Mouse (Mus musculus) heart, adult 2 months (tissue): Measurements from ENCODE around the gene Fam13a. TPM values are rescaled to one million over a fixed set of nuclear protein-coding genes. Genes with fewer than 3 reads are reported as not detected.

Experiments used
- DNase-seq, 2 experiments: peaks; one replicate each; pipeline ENCODE4 v3.0.0; 2021
- H3K27ac ChIP-seq: fragments of 200-600 bp; 2 replicates; pipeline ENCODE4 v1.8.1; 2022
- H3K27me3 ChIP-seq: fragments of 200-500 bp; 2 replicates; pipeline ENCODE4 v1.6.1; 2012; ENCODE audit warnings: mild to moderate bottlenecking, low read length, inconsistent platforms, mixed read lengths; ENCODE audit not compliant: control insufficient read depth, insufficient read depth
- H3K36me3 ChIP-seq: fragments of 200-500 bp; 2 replicates; pipeline ENCODE4 v1.6.1; 2012; ENCODE audit warnings: low read length, inconsistent platforms; ENCODE audit not compliant: control insufficient read depth, insufficient read depth
- H3K4me1 ChIP-seq: fragments of 200-500 bp; 2 replicates; pipeline ENCODE4 v1.6.1; 2011; ENCODE audit warnings: low read length; ENCODE audit not compliant: control insufficient read depth, insufficient read depth
- H3K4me3 ChIP-seq: fragments of 200-600 bp; 2 replicates; pipeline ENCODE4 v1.8.1; 2022
- H3K79me2 ChIP-seq: fragments of 200-500 bp; replicated peaks from 2 replicates; pipeline ENCODE4 v1.6.1; 2012; ENCODE audit warnings: mild to moderate bottlenecking, inconsistent platforms, low read length, moderate library complexity, mixed read lengths; ENCODE audit not compliant: control insufficient read depth, insufficient read depth
- H3K9ac ChIP-seq: fragments of 200-500 bp; 2 replicates; pipeline ENCODE4 v1.6.1; 2012; ENCODE audit warnings: low read depth, mild to moderate bottlenecking, control low read depth, inconsistent platforms, low read length, mixed read lengths
- CTCF ChIP-seq: fragments of 200-600 bp; IDR thresholded peaks from 2 replicates; pipeline ENCODE4 v1.8.1; 2022; ENCODE audit warnings: antibody characterized with exemption, mild to moderate bottlenecking, moderate library complexity
- EP300 ChIP-seq: fragments of 200-500 bp; IDR thresholded peaks from 2 replicates; pipeline ENCODE4 v1.6.1; 2011; ENCODE audit warnings: low read depth, low read length, control low read depth; ENCODE audit not compliant: insufficient read depth
- POLR2A ChIP-seq: fragments of 200-500 bp; IDR thresholded peaks from 2 replicates; pipeline ENCODE4 v1.6.1; 2011; ENCODE audit warnings: mild to moderate bottlenecking, low read depth, low read length, control low read depth; ENCODE audit not compliant: insufficient read depth
- WGBS: fragments of 180-500 bp; shearing (Covaris S2); methylation state at CpG from one replicate; pipeline ENCODE4 v1.1.7; 2018; 5-methylcytosine and 5-hydroxymethylcytosine counted together
- intact Hi-C: fragments of 180-260 bp; cut with DNase I; formaldehyde crosslinking; loops from one replicate; pipeline ENCODE4 v1.15.1; 2025
- polyA plus RNA-seq: library from polyadenylated mRNA; depleted of rRNA; stranded (reverse); fragments of >200 nt; gene quantifications from 2 replicates; pipeline ENCODE4 v1.2.3, GENCODE M21; 2012
- total RNA-seq, 2 experiments: library from RNA; stranded (reverse); gene quantifications; 2 replicates each; pipeline ENCODE4 v1.2.3; 2021

Fam13a gene
- total and polyA plus RNA-seq, 3 experiments: 5.1 to 26.5 (median 16.4) TPM

DNA sequence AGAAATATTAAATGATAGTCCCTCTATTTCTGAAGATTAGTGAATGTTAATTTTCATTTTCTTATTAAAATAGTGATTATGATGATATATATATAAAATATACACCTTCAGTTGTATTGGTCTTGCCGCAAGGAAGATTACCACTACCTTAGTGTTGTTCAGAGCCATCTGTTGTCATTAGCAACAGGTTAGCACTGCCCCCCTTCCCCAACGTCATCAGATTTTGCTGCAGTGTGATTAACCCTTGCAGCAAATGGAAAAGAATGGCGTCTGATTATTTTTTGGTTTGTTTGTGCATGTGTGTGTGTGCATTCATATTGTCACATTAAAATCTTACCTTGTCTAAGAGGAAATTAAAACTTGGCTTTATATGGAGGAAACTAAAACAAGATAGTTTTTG lies 119.8 kb downstream of the Fam13a start:
- H3K27me3 ChIP-seq: no peaks in the 10 kb centered on the region; the same call in 1 of the 2 replicates
- H3K4me3 ChIP-seq: no peak overlapping the region
- peaks cover 3% of the 10 kb centered on the region; the same call in 1 of the 2 replicates for H3K36me3 ChIP-seq
- H3K79me2 ChIP-seq: no peaks in the 10 kb centered on the region
- no peaks in the 10 kb centered on the region for H3K4me1 ChIP-seq
- TF ChIP-seq POLR2A (no peak), EP300 (no peak), CTCF (no peak)
- intact Hi-C loops: no loop called here
- WGBS: 76% methylated on average over 3 of the region's 3 CpGs
- no peak overlapping the region for H3K27ac ChIP-seq
- H3K9ac ChIP-seq: no peak overlapping the region
- no peak for DNase-seq

DNA sequence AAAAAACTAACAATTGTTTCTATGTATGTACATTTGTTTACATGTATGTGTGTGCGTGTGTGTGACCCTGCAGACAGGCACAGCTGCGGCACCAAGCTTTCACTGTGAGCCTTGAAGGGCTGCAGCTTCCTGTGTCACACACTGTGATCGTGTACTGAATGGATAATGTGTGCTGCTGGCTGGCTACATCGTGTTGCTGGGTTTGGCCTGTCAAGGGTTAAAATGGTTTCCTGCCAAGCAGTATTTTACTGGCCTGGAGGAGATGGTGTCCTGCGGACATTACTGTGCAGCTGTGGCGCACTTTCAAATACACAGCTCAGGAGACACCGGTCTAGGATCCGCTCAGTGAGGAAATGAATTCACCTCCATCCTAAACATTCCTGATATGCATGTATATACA lies 121.2 kb downstream of the Fam13a start:
- TF ChIP-seq CTCF (no peak), POLR2A (no peak), EP300 (no peak)
- no peak overlapping the region for H3K27ac ChIP-seq
- WGBS: 47% methylated on average over 8 of the region's 8 CpGs
- DNase-seq: no peak
- peaks cover 2% of the 10 kb centered on the region; the same call in 1 of the 2 replicates for H3K36me3 ChIP-seq
- no peak overlapping the region for H3K4me3 ChIP-seq
- no peak overlapping the region for H3K9ac ChIP-seq
- intact Hi-C loops: no loop called here
- H3K27me3 ChIP-seq: no peaks in the 10 kb centered on the region; the same call in 1 of the 2 replicates
- no peaks in the 10 kb centered on the region for H3K4me1 ChIP-seq
- H3K79me2 ChIP-seq: no peaks in the 10 kb centered on the region

DNA sequence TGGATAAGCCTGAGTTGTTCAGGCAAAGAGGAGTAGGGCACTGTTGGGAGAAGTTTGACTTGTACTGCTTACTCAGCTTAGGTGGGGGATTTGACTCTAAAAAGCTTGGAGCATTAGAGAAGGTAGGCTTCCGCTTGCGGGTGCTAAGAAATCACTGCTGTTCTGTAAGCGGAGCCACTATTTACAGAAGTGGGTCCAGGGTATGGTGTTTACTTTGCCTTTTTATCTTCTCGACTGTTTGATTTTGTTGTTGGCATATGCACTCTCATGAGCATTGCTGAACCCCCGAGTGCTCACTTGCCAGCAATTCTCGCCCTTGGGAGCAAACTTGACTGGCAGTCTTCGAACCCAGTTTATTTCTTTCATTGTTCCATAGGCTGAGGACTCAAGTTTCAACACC lies 123.8 kb downstream of the Fam13a start:
- Histone ChIP-seq H3K79me2 (no peaks in the 10 kb centered on the region), H3K27me3 (no peaks in the 10 kb centered on the region), H3K9ac (no peak overlapping the region), H3K4me3 (no peak overlapping the region), H3K4me1 (no peaks in the 10 kb centered on the region), H3K36me3 (peaks cover 10% of the 10 kb centered on the region), H3K27ac (no peak overlapping the region)
- intact Hi-C loops: no loop called here
- TF ChIP-seq CTCF: no peak
- TF ChIP-seq EP300: no peak
- no peak for TF ChIP-seq POLR2A
- 88% methylated on average over 7 of the region's 7 CpGs for WGBS
- no peak for DNase-seq

DNA sequence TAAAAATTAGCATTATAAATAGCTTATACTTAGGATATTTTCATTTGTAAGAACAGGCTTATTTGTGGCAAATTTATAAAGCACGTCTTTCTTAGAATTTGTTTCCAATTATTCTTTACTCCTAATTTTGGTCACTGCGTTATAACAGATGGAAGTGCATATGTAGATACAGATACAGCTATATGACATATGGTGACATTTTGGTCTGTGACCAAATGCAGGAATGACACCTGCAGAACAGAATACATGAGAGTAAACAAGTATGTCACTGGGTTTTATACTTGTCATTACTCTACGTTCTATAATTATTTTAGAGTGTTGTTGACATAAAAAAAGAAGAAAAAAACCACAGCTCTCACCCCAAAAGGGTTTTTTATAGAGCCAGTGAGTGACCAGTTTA lies 125.3 kb downstream of the Fam13a start:
- Histone ChIP-seq H3K27me3 (no peaks in the 10 kb centered on the region), H3K4me1 (no peaks in the 10 kb centered on the region), H3K4me3 (no peak overlapping the region), H3K36me3 (peaks cover 10% of the 10 kb centered on the region), H3K9ac (no peak overlapping the region), H3K79me2 (no peaks in the 10 kb centered on the region), H3K27ac (no peak overlapping the region)
- DNase-seq: no peak
- intact Hi-C loops: no loop called here
- TF ChIP-seq EP300 (no peak), POLR2A (no peak), CTCF (no peak)
- WGBS: 98% methylated on average over 3 of the region's 3 CpGs

DNA sequence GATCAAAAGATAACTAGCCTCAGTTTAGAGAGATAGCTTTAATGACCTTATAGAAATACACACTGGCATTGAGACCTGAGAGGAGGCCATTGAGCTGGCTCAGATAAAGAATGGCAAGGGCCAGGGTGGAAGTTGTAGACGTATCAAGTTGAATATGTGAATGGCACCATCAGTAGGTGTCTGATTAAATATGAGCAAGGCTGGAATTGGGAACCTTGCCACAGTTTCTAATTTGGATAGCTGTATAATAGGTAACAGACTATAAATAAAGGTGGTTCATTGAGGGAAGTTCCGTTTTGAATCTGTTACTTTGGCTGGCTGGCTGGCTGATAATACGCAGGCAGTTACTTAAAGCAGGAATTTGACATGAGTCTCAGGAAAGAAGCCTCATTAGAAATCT lies 127.7 kb downstream of the Fam13a start:
- Histone ChIP-seq H3K27ac (peak overlapping the region; percentile 64), H3K79me2 (no peaks in the 10 kb centered on the region), H3K4me1 (no peaks in the 10 kb centered on the region), H3K9ac (no peak overlapping the region), H3K36me3 (peaks cover 12% of the 10 kb centered on the region), H3K4me3 (no peak overlapping the region), H3K27me3 (no peaks in the 10 kb centered on the region)
- intact Hi-C loops: no loop called here
- peak in 1 of 2 experiments; percentile 9 for DNase-seq
- TF ChIP-seq CTCF (no peak), EP300 (no peak), POLR2A (no peak)
- WGBS: 66% methylated on average over 3 of the region's 3 CpGs

DNA sequence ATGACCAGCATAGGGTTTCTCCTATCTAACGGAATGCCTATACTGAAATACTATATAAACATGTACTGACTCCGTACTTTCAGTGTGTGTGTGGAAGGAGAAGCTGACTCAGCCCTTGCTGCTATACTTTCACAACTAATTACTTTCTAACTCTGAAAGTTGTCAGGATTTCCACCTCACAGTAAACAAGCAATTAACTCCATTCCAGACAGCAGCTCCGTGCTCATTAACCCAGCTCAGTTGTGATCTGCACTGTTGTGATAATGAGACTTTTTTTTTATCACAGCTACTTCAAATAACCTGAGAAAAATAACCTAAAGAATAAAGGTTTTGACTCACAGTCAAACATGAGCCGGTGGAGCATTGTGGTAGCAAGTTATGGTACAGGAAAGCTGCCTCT lies 129.4 kb downstream of the Fam13a start:
- no peak for TF ChIP-seq CTCF
- TF ChIP-seq POLR2A: no peak
- TF ChIP-seq EP300: no peak
- Histone ChIP-seq H3K79me2 (no peaks in the 10 kb centered on the region), H3K4me1 (no peaks in the 10 kb centered on the region), H3K4me3 (no peak overlapping the region), H3K27me3 (no peaks in the 10 kb centered on the region), H3K9ac (no peak overlapping the region), H3K36me3 (peaks cover 14% of the 10 kb centered on the region), H3K27ac (no peak overlapping the region)
- intact Hi-C loops: no loop called here
- WGBS: 92% methylated on average over 4 of the region's 4 CpGs
- no peak for DNase-seq
